Mouse (Mus musculus): ENCODE results near the gene Qsox1. TPM values are rescaled to one million over a fixed set of nuclear protein-coding genes. Genes with fewer than 3 reads are reported as not detected.

The Qsox1 gene
- polyA plus RNA-seq, 1 experiment from 2014 or later: 19.7 TPM

- Histone ChIP-seq H3K9me3 (ENCODE audit: low read depth, low read length) (no peaks in the 10 kb centered on the region), H3K4me1 (ENCODE audit: insufficient read depth) (peaks cover under 1% of the 10 kb centered on the region; the same call in 1 of the 2 replicates), H3K9ac (no peak overlapping the region), H3K4me2 (no peak overlapping the region), H3K27ac (ENCODE audit: low read depth) (no peak overlapping the region), H3K36me3 (ENCODE audit: insufficient read depth) (no peaks in the 10 kb centered on the region), H3K27me3 (ENCODE audit: insufficient read depth, low read length) (peaks cover 99% of the 10 kb centered on the region), H3K4me3 (ENCODE audit: low read depth, low read length) (no peak overlapping the region)
- WGBS: 2% methylated on average over 26 of the region's 26 CpGs
- TF ChIP-seq CTCF (IDR thresholded peaks at IDR 0.05; ENCODE audit: low read depth): no peak
- no peak for DNase-seq
- no peak for ATAC-seq (ENCODE audit: insufficient read depth)
These were observed 76.4 kb downstream of the Qsox1 start for GRCm38 (mm10) chr1:155736096-155736825.

GRCm38 (mm10) chr1:155731156-155731555, 81.5 kb downstream of the Qsox1 start:
- no peaks in the 10 kb centered on the region for H3K9me3 ChIP-seq (ENCODE audit: low read depth, low read length)
- H3K4me3 ChIP-seq (ENCODE audit: low read depth, low read length): no peak overlapping the region
- H3K27ac ChIP-seq (ENCODE audit: low read depth): no peak overlapping the region
- 0% methylated on average over 2 of the region's 2 CpGs for WGBS
- H3K4me1 ChIP-seq (ENCODE audit: insufficient read depth): no peaks in the 10 kb centered on the region
- no peak; the same call in 1 of the 2 replicates for ATAC-seq (ENCODE audit: insufficient read depth)
- H3K27me3 ChIP-seq (ENCODE audit: insufficient read depth, low read length): peaks cover 85% of the 10 kb centered on the region
- DNase-seq: peak; percentile 60
- no peak overlapping the region for H3K9ac ChIP-seq
- H3K36me3 ChIP-seq (ENCODE audit: insufficient read depth): no peaks in the 10 kb centered on the region
- no peak overlapping the region for H3K4me2 ChIP-seq
- no peak for TF ChIP-seq CTCF (IDR thresholded peaks at IDR 0.05; ENCODE audit: low read depth)

GRCm38 (mm10) chr1:155729113-155729795, 83.4 kb downstream of the Qsox1 start:
- Histone ChIP-seq H3K27me3 (ENCODE audit: insufficient read depth, low read length) (peaks cover 66% of the 10 kb centered on the region), H3K4me2 (no peak overlapping the region), H3K4me1 (ENCODE audit: insufficient read depth) (no peaks in the 10 kb centered on the region), H3K9ac (no peak overlapping the region), H3K9me3 (ENCODE audit: low read depth, low read length) (no peaks in the 10 kb centered on the region), H3K27ac (ENCODE audit: low read depth) (no peak overlapping the region), H3K36me3 (ENCODE audit: insufficient read depth) (no peaks in the 10 kb centered on the region), H3K4me3 (ENCODE audit: low read depth, low read length) (no peak overlapping the region)
- TF ChIP-seq CTCF (IDR thresholded peaks at IDR 0.05; ENCODE audit: low read depth): no peak
- DNase-seq (no peak), ATAC-seq (ENCODE audit: insufficient read depth) (no peak)
- 3% methylated on average over 23 of the region's 23 CpGs for WGBS

- WGBS: 30% methylated on average over 10 of the region's 10 CpGs
- Histone ChIP-seq H3K27me3 (ENCODE audit: insufficient read depth, low read length) (peaks cover 59% of the 10 kb centered on the region), H3K9ac (no peak overlapping the region), H3K4me3 (ENCODE audit: low read depth, low read length) (no peak overlapping the region), H3K36me3 (ENCODE audit: insufficient read depth) (no peaks in the 10 kb centered on the region), H3K4me1 (ENCODE audit: insufficient read depth) (no peaks in the 10 kb centered on the region), H3K9me3 (ENCODE audit: low read depth, low read length) (no peaks in the 10 kb centered on the region), H3K27ac (ENCODE audit: low read depth) (no peak overlapping the region), H3K4me2 (no peak overlapping the region)
- TF ChIP-seq CTCF (IDR thresholded peaks at IDR 0.05; ENCODE audit: low read depth): no peak
- DNase-seq: no peak
- ATAC-seq (ENCODE audit: insufficient read depth): no peak
These were observed 84.9 kb downstream of the Qsox1 start for GRCm38 (mm10) chr1:155727830-155728229.

Other genes with a start within 250 kb of the Qsox1 start
- 0.05 TPM in 1 of 2 replicates, not detected in the other for gene Lhx4, start 61.2 kb downstream of the Qsox1 start, polyA plus RNA-seq (2014; fragmentation: Nextera tagmentation; extraction: Ambion mirVana)
- gene Cep350, start 160.4 kb upstream of the Qsox1 start, polyA plus RNA-seq (2014; fragmentation: Nextera tagmentation; extraction: Ambion mirVana): 12.6 and 12.8 TPM in 2 replicates
- 119 and 121 TPM in 2 replicates for gene Tor1aip2, start 222.5 kb upstream of the Qsox1 start, polyA plus RNA-seq (2014; fragmentation: Nextera tagmentation; extraction: Ambion mirVana)
- gene Tor1aip1, start 223.6 kb upstream of the Qsox1 start, polyA plus RNA-seq (2014; fragmentation: Nextera tagmentation; extraction: Ambion mirVana): 45.9 and 47.6 TPM in 2 replicates

Measured in lung, embryonic 14.5 days (tissue).